Mouse (Mus musculus): ENCODE data around the gene Acot8. TPM values are rescaled to one million over a fixed set of nuclear protein-coding genes. Genes with fewer than 3 reads are reported as not detected.

Acot8 gene
- polyA plus RNA-seq, 1 experiment from 2014 or later: 19.8 TPM

- H3K9me3 ChIP-seq (replicated peaks; ENCODE audit: control insufficient read depth, low read length): no peaks in the 10 kb centered on the region
- H3K36me3 ChIP-seq (ENCODE audit: control insufficient read depth, insufficient read depth): peaks cover 21% of the 10 kb centered on the region
- peak overlapping the region; percentile 87 for H3K4me3 ChIP-seq (ENCODE audit: low read depth, low read length)
- peak overlapping the region; percentile 95 for H3K4me2 ChIP-seq (ENCODE audit: low read depth, low read length)
- H3K27me3 ChIP-seq (ENCODE audit: control insufficient read depth, insufficient read depth, low read depth, low read length): peaks cover 2% of the 10 kb centered on the region; the same call in 1 of the 2 replicates
- no peak overlapping the region for H3K27ac ChIP-seq (ENCODE audit: low read length)
- ATAC-seq (ENCODE audit: low read depth): no peak
- peak overlapping the region; percentile 94 for H3K9ac ChIP-seq (ENCODE audit: low read depth, low read length)
- peaks cover 32% of the 10 kb centered on the region for H3K4me1 ChIP-seq (ENCODE audit: control insufficient read depth, low read depth, low read length)
- WGBS (ENCODE audit: insufficient replicate concordance): 45% methylated on average over 13 of the region's 13 CpGs
These were observed 59.7 kb downstream of the Acot8 start for GRCm38 (mm10) chr2:164744987-164745386.

Other genes starting within 250 kb of the Acot8 start
- gene Wfdc2, start 242.5 kb downstream of the Acot8 start, polyA plus RNA-seq (2015; fragmentation: Nextera tagmentation; extraction: Ambion mirVana): 0.76 and 1.7 TPM in 2 replicates
- not detected in 2 replicates for gene Spint3, start 231.4 kb downstream of the Acot8 start, polyA plus RNA-seq (2015; fragmentation: Nextera tagmentation; extraction: Ambion mirVana)
- gene Wfdc6a, start 219.4 kb downstream of the Acot8 start, polyA plus RNA-seq (2015; fragmentation: Nextera tagmentation; extraction: Ambion mirVana): 0.21 TPM in 1 of 2 replicates, not detected in the other
- not detected in 2 replicates for gene Eppin, start 211.3 kb downstream of the Acot8 start, polyA plus RNA-seq (2015; fragmentation: Nextera tagmentation; extraction: Ambion mirVana)
- gene Wfdc6b, start 191.4 kb downstream of the Acot8 start, polyA plus RNA-seq (2015; fragmentation: Nextera tagmentation; extraction: Ambion mirVana): not detected in 2 replicates
- gene Wfdc8, start 191.3 kb downstream of the Acot8 start, polyA plus RNA-seq (2015; fragmentation: Nextera tagmentation; extraction: Ambion mirVana): not detected in 2 replicates
- gene Wfdc16, start 166.1 kb downstream of the Acot8 start, polyA plus RNA-seq (2015; fragmentation: Nextera tagmentation; extraction: Ambion mirVana): not detected in 2 replicates
- gene Wfdc10, start 148.8 kb downstream of the Acot8 start, polyA plus RNA-seq (2015; fragmentation: Nextera tagmentation; extraction: Ambion mirVana): not detected in 2 replicates
- not detected in 2 replicates for gene Wfdc9, start 148.3 kb downstream of the Acot8 start, polyA plus RNA-seq (2015; fragmentation: Nextera tagmentation; extraction: Ambion mirVana)
- not detected in 2 replicates for gene Wfdc11, start 130.8 kb downstream of the Acot8 start, polyA plus RNA-seq (2015; fragmentation: Nextera tagmentation; extraction: Ambion mirVana)
- gene Wfdc13, start 119.8 kb downstream of the Acot8 start, polyA plus RNA-seq (2015; fragmentation: Nextera tagmentation; extraction: Ambion mirVana): not detected in 2 replicates
- not detected in 2 replicates for gene Spint4, start 106.4 kb downstream of the Acot8 start, polyA plus RNA-seq (2015; fragmentation: Nextera tagmentation; extraction: Ambion mirVana)
- gene Spint5, start 89.6 kb downstream of the Acot8 start, polyA plus RNA-seq (2015; fragmentation: Nextera tagmentation; extraction: Ambion mirVana): not detected in 2 replicates
- gene Wfdc3, start 59.0 kb downstream of the Acot8 start, polyA plus RNA-seq (2015; fragmentation: Nextera tagmentation; extraction: Ambion mirVana): 1.5 and 1.7 TPM in 2 replicates
- 40.1 and 43.1 TPM in 2 replicates for gene Dnttip1, start 58.9 kb downstream of the Acot8 start, polyA plus RNA-seq (2015; fragmentation: Nextera tagmentation; extraction: Ambion mirVana)
- gene Ube2c, start 35.0 kb downstream of the Acot8 start, polyA plus RNA-seq (2015; fragmentation: Nextera tagmentation; extraction: Ambion mirVana): 632 and 661 TPM in 2 replicates
- 29.4 and 67.5 TPM in 2 replicates for gene Tnnc2, start 24.9 kb downstream of the Acot8 start, polyA plus RNA-seq (2015; fragmentation: Nextera tagmentation; extraction: Ambion mirVana)
- 9.4 and 12.1 TPM in 2 replicates for gene Snx21, start 19.1 kb downstream of the Acot8 start, polyA plus RNA-seq (2015; fragmentation: Nextera tagmentation; extraction: Ambion mirVana)
- gene Zswim3, start 216 bp upstream of the Acot8 start, polyA plus RNA-seq (2015; fragmentation: Nextera tagmentation; extraction: Ambion mirVana): 4.3 TPM in 2 replicates
- 3.4 and 4.1 TPM in 2 replicates for gene Zswim1, start 17.8 kb upstream of the Acot8 start, polyA plus RNA-seq (2015; fragmentation: Nextera tagmentation; extraction: Ambion mirVana)
- not detected in 2 replicates for gene Spata25, start 23.7 kb upstream of the Acot8 start, polyA plus RNA-seq (2015; fragmentation: Nextera tagmentation; extraction: Ambion mirVana)
- gene Ctsa, start 28.0 kb upstream of the Acot8 start, polyA plus RNA-seq (2015; fragmentation: Nextera tagmentation; extraction: Ambion mirVana): 90.7 and 92.5 TPM in 2 replicates
- gene Neurl2, start 28.6 kb upstream of the Acot8 start, polyA plus RNA-seq (2015; fragmentation: Nextera tagmentation; extraction: Ambion mirVana): 1.7 and 2.5 TPM in 2 replicates
- 23.1 and 27.4 TPM in 2 replicates for gene Pltp, start 52.8 kb upstream of the Acot8 start, polyA plus RNA-seq (2015; fragmentation: Nextera tagmentation; extraction: Ambion mirVana)
- gene Pcif1, start 74.4 kb upstream of the Acot8 start, polyA plus RNA-seq (2015; fragmentation: Nextera tagmentation; extraction: Ambion mirVana): 36.8 and 38.2 TPM in 2 replicates
- 5.9 and 6.8 TPM in 2 replicates for gene Zfp335, start 106.9 kb upstream of the Acot8 start, polyA plus RNA-seq (2015; fragmentation: Nextera tagmentation; extraction: Ambion mirVana)
- gene Mmp9, start 135.9 kb upstream of the Acot8 start, polyA plus RNA-seq (2015; fragmentation: Nextera tagmentation; extraction: Ambion mirVana): 8.9 and 13.0 TPM in 2 replicates
- 0.13 TPM in 2 replicates for gene Slc12a5, start 155.9 kb upstream of the Acot8 start, polyA plus RNA-seq (2015; fragmentation: Nextera tagmentation; extraction: Ambion mirVana)
- gene Ncoa5, start 230.0 kb upstream of the Acot8 start, polyA plus RNA-seq (2015; fragmentation: Nextera tagmentation; extraction: Ambion mirVana): 14.2 and 15.3 TPM in 2 replicates

Data from liver, embryonic 16.5 days (tissue).